Mouse (Mus musculus): ENCODE data around the gene Fam53b.

- TF ChIP-seq POLR2A (IDR thresholded peaks at IDR 0.05; ENCODE audit: low read depth, low read length) = no peak
- no peak for TF ChIP-seq CTCF (IDR thresholded peaks at IDR 0.05; ENCODE audit: extremely low read depth, insufficient read depth, insufficient read length, insufficient replicate concordance)
Measured at GRCm38 (mm10) chr7:132765629-132766186, 48.0 kb downstream of the Fam53b start.
